Mouse (Mus musculus) lung, postnatal 36 days (tissue): ENCODE results near the gene Msantd4.
"Not testable (repeated sequence)": the region's sequence is repeated elsewhere in the genome, so short reads cannot be mapped to it uniquely, and the experiment has no call there.

ENCODE experiments used
- DNase-seq: peaks from one replicate; pipeline ENCODE4 v3.0.0; 2022; ENCODE audit warnings: mixed read lengths

Gene Msantd4

DNA sequence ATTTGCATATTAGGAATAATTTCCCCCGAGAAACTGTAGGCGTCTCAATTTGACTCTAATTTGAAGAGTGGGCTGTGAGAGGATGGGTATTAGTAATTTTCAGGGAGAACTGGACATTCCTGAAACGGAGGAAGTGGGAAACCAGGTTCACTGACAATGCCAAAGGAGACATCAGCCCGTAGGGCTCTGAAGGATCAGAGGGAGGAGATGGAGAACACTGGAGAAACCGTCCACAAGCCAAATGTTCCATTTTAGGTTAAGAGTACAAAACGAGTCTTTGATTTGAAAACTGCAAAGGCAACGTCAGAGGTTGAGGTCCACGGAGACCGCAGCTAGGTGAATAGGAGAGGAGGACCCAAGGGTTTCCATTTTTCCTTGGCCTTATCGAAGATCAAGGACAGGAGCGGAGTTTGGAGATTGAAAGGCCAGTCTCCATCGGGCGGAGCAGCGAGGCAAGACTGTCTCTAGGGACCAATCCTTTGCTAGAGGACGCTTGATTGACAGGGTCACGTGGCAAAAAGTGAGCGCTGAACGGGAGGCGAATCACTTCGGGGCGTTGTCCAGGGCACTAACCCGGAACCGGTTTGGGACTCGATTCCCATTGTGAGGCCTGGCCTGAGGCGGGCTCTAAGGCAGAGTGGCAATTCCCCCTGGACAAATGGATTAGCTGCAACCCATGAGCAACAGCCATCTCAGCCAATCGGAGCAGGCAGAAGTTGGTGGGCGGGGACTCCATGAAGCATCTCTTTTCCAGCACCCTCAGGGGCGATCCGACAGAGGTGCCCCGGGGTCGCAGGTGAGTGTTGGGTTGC, at the start of gene Msantd4:
Gene Msantd4, plus strand, starts transcription at position 735 of the 812 bp plus-strand sequence.
- DNase-seq = peak; percentile 100

DNA sequence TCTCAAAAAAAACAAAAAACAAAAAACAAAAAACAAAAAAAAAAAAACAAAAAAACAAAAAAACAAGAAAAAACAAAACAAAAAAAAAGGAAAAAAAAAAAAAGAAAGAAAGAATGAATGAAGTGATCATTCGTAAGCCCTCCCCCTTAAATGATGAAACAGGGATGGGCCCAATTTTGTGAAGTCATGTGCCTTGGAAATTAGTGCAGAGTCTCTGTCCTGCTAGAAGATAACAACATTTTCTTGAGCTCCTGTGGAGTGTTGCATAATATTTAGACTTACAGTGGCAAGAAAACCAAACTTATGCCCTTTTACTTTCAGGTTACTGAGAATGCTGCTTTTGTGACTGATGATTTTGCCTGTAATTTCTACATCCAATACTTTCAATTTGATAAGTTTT, 23.2 kb upstream of the Msantd4 start:
- no peak for DNase-seq

DNA sequence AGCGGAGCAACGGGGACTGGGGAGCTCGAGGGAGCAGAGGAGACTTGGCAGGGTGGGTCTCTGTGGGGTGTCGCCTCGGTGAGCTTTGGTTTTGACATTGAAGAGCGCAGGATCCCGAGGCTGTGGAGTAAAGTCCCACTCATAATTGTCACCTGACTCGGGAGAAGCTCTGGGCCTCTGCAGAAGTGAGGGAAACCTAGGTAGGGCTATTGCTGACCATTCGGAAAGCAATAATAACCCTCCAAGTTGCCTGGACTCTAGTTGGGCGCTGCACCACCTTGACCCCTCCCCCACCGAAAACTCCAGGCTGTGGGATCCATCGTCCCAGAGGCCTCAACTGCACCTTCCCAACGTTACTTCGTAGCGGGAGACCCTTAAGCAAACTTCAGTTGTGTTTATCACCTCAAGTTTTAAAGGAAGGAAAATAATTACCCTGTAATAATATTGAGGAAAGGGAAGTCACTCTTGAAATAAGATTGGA, 318 bp downstream of the Msantd4 start:
- DNase-seq = peak; percentile 20

DNA sequence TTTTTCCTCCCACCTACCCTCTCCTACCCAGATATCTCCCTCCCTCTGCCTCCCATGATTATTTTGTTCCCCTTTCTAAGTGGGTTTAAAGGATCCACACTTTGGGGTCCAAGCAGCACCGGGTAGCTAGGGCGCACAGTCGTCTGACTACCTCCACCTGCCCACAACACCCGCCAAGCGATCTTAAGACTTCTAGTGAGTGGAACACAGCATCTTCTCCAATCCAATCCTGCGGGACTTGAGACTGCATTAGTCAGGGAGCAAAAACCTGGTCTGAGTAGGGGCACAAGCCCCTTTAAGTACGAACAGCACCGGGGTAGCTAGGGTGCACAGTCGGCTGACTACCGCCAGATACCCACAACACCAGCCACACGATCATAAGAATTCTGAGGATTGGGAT, 24.4 kb downstream of the Msantd4 start:
- not testable (repeated sequence) for DNase-seq
